Mouse (Mus musculus) cortical plate, adult 2 months (tissue): Measurements from ENCODE around the gene Mindy2. TPM values are rescaled to one million over a fixed set of nuclear protein-coding genes. Genes with fewer than 3 reads are reported as not detected.
"Not testable (repeated sequence)": the region's sequence is repeated elsewhere in the genome, so short reads cannot be mapped to it uniquely, and the experiment has no call there.

Experiments used
- H3K27ac ChIP-seq: fragments of 200-500 bp; 2 replicates; pipeline ENCODE4 v1.5.1; 2012; ENCODE audit warnings: low read length, control low read depth, inconsistent platforms; ENCODE audit not compliant: insufficient read depth
- H3K4me1 ChIP-seq: fragments of 200-500 bp; 2 replicates; pipeline ENCODE4 v1.6.1; 2011; ENCODE audit warnings: low read length; ENCODE audit not compliant: control insufficient read depth, insufficient read depth
- H3K4me3 ChIP-seq: fragments of 200-500 bp; 2 replicates; pipeline ENCODE4 v1.5.1; 2011; ENCODE audit warnings: mild to moderate bottlenecking, low read length, control low read depth; ENCODE audit not compliant: insufficient read depth
- CTCF ChIP-seq: fragments of 200-500 bp; IDR thresholded peaks from 2 replicates; pipeline ENCODE4 v1.5.1; 2011; ENCODE audit warnings: mild to moderate bottlenecking, control low read depth, low read length; ENCODE audit not compliant: insufficient read depth; ENCODE audit errors: extremely low read depth
- POLR2A ChIP-seq: fragments of 200-500 bp; IDR thresholded peaks from 2 replicates; pipeline ENCODE4 v1.6.1; 2011; ENCODE audit warnings: mild to moderate bottlenecking, low read length, control low read depth; ENCODE audit not compliant: insufficient read depth; ENCODE audit errors: extremely low read depth
- polyA plus RNA-seq: library from polyadenylated mRNA; depleted of rRNA; stranded (reverse); fragments of >200 nt; gene quantifications from 2 replicates; pipeline ENCODE4 v1.2.3, GENCODE M21; 2012

Gene Mindy2
- polyA plus RNA-seq, 1 experiment, result 26.2 TPM

- Histone ChIP-seq H3K27ac (no peak overlapping the region), H3K4me1 (peaks cover 3% of the 10 kb centered on the region), H3K4me3 (no peak overlapping the region)
- no peak for TF ChIP-seq POLR2A
- TF ChIP-seq CTCF, result no peak
Measured at GRCm38 (mm10) chr9:70590775-70591174, 66.2 kb downstream of the Mindy2 start.

- no peak for TF ChIP-seq POLR2A
- TF ChIP-seq CTCF, result no peak
- Histone ChIP-seq H3K27ac (no peak overlapping the region), H3K4me3 (no peak overlapping the region), H3K4me1 (peaks cover 3% of the 10 kb centered on the region)
Measured at GRCm38 (mm10) chr9:70587171-70587570, 69.8 kb downstream of the Mindy2 start.

- peaks cover 2% of the 10 kb centered on the region; the same call in 1 of the 2 replicates for H3K4me1 ChIP-seq
- H3K27ac ChIP-seq, result no peak overlapping the region
- H3K4me3 ChIP-seq, result no peak overlapping the region
- TF ChIP-seq POLR2A (no peak), CTCF (no peak)
Measured at GRCm38 (mm10) chr9:70585172-70585571, 71.8 kb downstream of the Mindy2 start.

GRCm38 (mm10) chr9:70584641-70585040, 72.3 kb downstream of the Mindy2 start:
- no peak for TF ChIP-seq POLR2A
- no peak for TF ChIP-seq CTCF
- peaks cover 2% of the 10 kb centered on the region; the same call in 1 of the 2 replicates for H3K4me1 ChIP-seq
- no peak overlapping the region for H3K27ac ChIP-seq
- no peak overlapping the region for H3K4me3 ChIP-seq

- TF ChIP-seq CTCF (no peak), POLR2A (no peak)
- Histone ChIP-seq H3K4me3 (no peak overlapping the region), H3K27ac (no peak overlapping the region), H3K4me1 (peaks cover 2% of the 10 kb centered on the region; the same call in 1 of the 2 replicates)
Measured at GRCm38 (mm10) chr9:70580956-70581355, 76.0 kb downstream of the Mindy2 start.

GRCm38 (mm10) chr9:70578123-70578522, 78.9 kb downstream of the Mindy2 start:
- Histone ChIP-seq H3K4me3 (no peak overlapping the region), H3K4me1 (no peaks in the 10 kb centered on the region), H3K27ac (no peak overlapping the region)
- TF ChIP-seq POLR2A (no peak), CTCF (no peak)

- TF ChIP-seq CTCF (no peak), POLR2A (no peak)
- Histone ChIP-seq H3K27ac (no peak overlapping the region), H3K4me3 (no peak overlapping the region), H3K4me1 (no peaks in the 10 kb centered on the region)
Measured at GRCm38 (mm10) chr9:70570351-70570750, 86.6 kb downstream of the Mindy2 start.

GRCm38 (mm10) chr9:70567651-70568050, 89.3 kb downstream of the Mindy2 start:
- H3K27ac ChIP-seq, result no peak overlapping the region
- 0 out of 2 replicates have a peak, but pooled peaks cover 2% of the 10 kb centered on the region for H3K4me1 ChIP-seq
- no peak for TF ChIP-seq CTCF
- TF ChIP-seq POLR2A, result no peak
- H3K4me3 ChIP-seq, result no peak overlapping the region

GRCm38 (mm10) chr9:70562825-70563224, 94.1 kb downstream of the Mindy2 start:
- no peak for TF ChIP-seq POLR2A
- no peak for TF ChIP-seq CTCF
- Histone ChIP-seq H3K4me3 (no peak overlapping the region), H3K27ac (no peak overlapping the region), H3K4me1 (peaks cover 3% of the 10 kb centered on the region; the same call in 1 of the 2 replicates)

- peaks cover 2% of the 10 kb centered on the region; the same call in 1 of the 2 replicates for H3K4me1 ChIP-seq
- TF ChIP-seq POLR2A, result no peak
- TF ChIP-seq CTCF, result no peak
- no peak overlapping the region for H3K4me3 ChIP-seq
- no peak overlapping the region for H3K27ac ChIP-seq
Measured at GRCm38 (mm10) chr9:70556796-70557195, 100.2 kb downstream of the Mindy2 start.

GRCm38 (mm10) chr9:70555431-70555830, 101.5 kb downstream of the Mindy2 start:
- H3K27ac ChIP-seq, result no peak overlapping the region
- H3K4me3 ChIP-seq, result no peak overlapping the region
- peaks cover 2% of the 10 kb centered on the region; the same call in 1 of the 2 replicates for H3K4me1 ChIP-seq
- TF ChIP-seq POLR2A, result no peak
- no peak for TF ChIP-seq CTCF

GRCm38 (mm10) chr9:70552233-70552632, 104.7 kb downstream of the Mindy2 start:
- not testable (repeated sequence) for H3K4me1 ChIP-seq, H3K27ac ChIP-seq

More at GRCm38 (mm10) chr9:70552233-70552632, 104.7 kb downstream of the Mindy2 start:
- not testable (repeated sequence) for H3K4me3 ChIP-seq
